Mouse (Mus musculus) erythroblast, embryonic 14.5 days (primary cell): ENCODE results near the gene Zfp148. TPM values are rescaled to one million over a fixed set of nuclear protein-coding genes. Genes with fewer than 3 reads are reported as not detected.
"Not testable (repeated sequence)": the region's sequence is repeated elsewhere in the genome, so short reads cannot be mapped to it uniquely, and the experiment has no call there.

Source experiments
- H3K27me3 ChIP-seq: 2 replicates; pipeline ENCODE4 v1.6.1; 2012; ENCODE audit warnings: inconsistent platforms; ENCODE audit not compliant: control insufficient read depth
- H3K36me3 ChIP-seq: 2 replicates; pipeline ENCODE4 v1.6.1; 2012; ENCODE audit warnings: mild to moderate bottlenecking, inconsistent platforms; ENCODE audit not compliant: control insufficient read depth
- H3K4me1 ChIP-seq: 2 replicates; pipeline ENCODE4 v1.6.1; 2012; ENCODE audit warnings: inconsistent platforms; ENCODE audit not compliant: control insufficient read depth
- H3K4me3 ChIP-seq: replicated peaks from 2 replicates; pipeline ENCODE3; 2012; ENCODE audit warnings: moderate library complexity, mild to moderate bottlenecking, inconsistent platforms
- H3K9me3 ChIP-seq: 2 replicates; pipeline ENCODE4 v1.6.1; 2012; ENCODE audit warnings: low read length, inconsistent platforms, mixed read lengths; ENCODE audit not compliant: control insufficient read depth
- GATA1 ChIP-seq: IDR thresholded peaks from 2 replicates; pipeline ENCODE4 v1.6.1; 2012; ENCODE audit warnings: low read length, inconsistent platforms, mixed read lengths
- TAL1 ChIP-seq: IDR thresholded peaks from 3 replicates; pipeline ENCODE4 v1.6.1; 2012; ENCODE audit warnings: low read length, inconsistent platforms, mixed read lengths
- polyA plus RNA-seq: library from polyadenylated mRNA; stranded (reverse); fragments of >175 nt; gene quantifications from 2 replicates; pipeline ENCODE4 v1.2.3, GENCODE M21; 2012

Gene Zfp148
- polyA plus RNA-seq: 0.05 and 0.12 TPM in 2 replicates

GRCm38 (mm10) chr16:33379944-33380881 lies at the start of gene Zfp148:
Zfp148 (plus strand) TSS chr16:33380836.
- not testable (repeated sequence) for H3K9me3 ChIP-seq, H3K36me3 ChIP-seq, H3K27me3 ChIP-seq
- Histone ChIP-seq H3K4me1 (peaks cover 33% of the 10 kb centered on the region), H3K4me3 (peak within 1 kb of the TSS; percentile 97)

GRCm38 (mm10) chr16:33333015-33333414 lies 47.6 kb upstream of the Zfp148 start:
- Histone ChIP-seq H3K36me3 (no peaks in the 10 kb centered on the region), H3K27me3 (no peaks in the 10 kb centered on the region), H3K4me1 (no peaks in the 10 kb centered on the region), H3K4me3 (no peak overlapping the region), H3K9me3 (no peaks in the 10 kb centered on the region)
- TF ChIP-seq GATA1 (no peak), TAL1 (no peak)

- H3K4me1 ChIP-seq: peaks cover 5% of the 10 kb centered on the region; the same call in 1 of the 2 replicates
- H3K9me3 ChIP-seq: no peaks in the 10 kb centered on the region
- H3K36me3 ChIP-seq: no peaks in the 10 kb centered on the region
- TF ChIP-seq GATA1 (no peak), TAL1 (no peak)
- H3K4me3 ChIP-seq: no peak overlapping the region
- H3K27me3 ChIP-seq: no peaks in the 10 kb centered on the region
Measured at GRCm38 (mm10) chr16:33337177-33337576, 43.5 kb upstream of the Zfp148 start.

GRCm38 (mm10) chr16:33337681-33338080 lies 43.0 kb upstream of the Zfp148 start:
- Histone ChIP-seq H3K4me1 (peaks cover 5% of the 10 kb centered on the region; the same call in 1 of the 2 replicates), H3K9me3 (no peaks in the 10 kb centered on the region), H3K36me3 (no peaks in the 10 kb centered on the region), H3K27me3 (no peaks in the 10 kb centered on the region), H3K4me3 (no peak overlapping the region)
- TF ChIP-seq TAL1 (no peak), GATA1 (no peak)

GRCm38 (mm10) chr16:33338492-33338891 lies 42.1 kb upstream of the Zfp148 start:
- Histone ChIP-seq H3K4me3 (no peak overlapping the region), H3K9me3 (no peaks in the 10 kb centered on the region), H3K36me3 (no peaks in the 10 kb centered on the region), H3K4me1 (peaks cover 5% of the 10 kb centered on the region; the same call in 1 of the 2 replicates), H3K27me3 (no peaks in the 10 kb centered on the region)
- TF ChIP-seq GATA1: no peak
- TF ChIP-seq TAL1: no peak

GRCm38 (mm10) chr16:33339476-33339875 lies 41.2 kb upstream of the Zfp148 start:
- H3K27me3 ChIP-seq: no peaks in the 10 kb centered on the region
- H3K9me3 ChIP-seq: no peaks in the 10 kb centered on the region
- peaks cover 5% of the 10 kb centered on the region; the same call in 1 of the 2 replicates for H3K4me1 ChIP-seq
- TF ChIP-seq GATA1: no peak
- TF ChIP-seq TAL1: no peak
- H3K36me3 ChIP-seq: no peaks in the 10 kb centered on the region
- H3K4me3 ChIP-seq: no peak overlapping the region

- Histone ChIP-seq H3K9me3 (no peaks in the 10 kb centered on the region), H3K36me3 (no peaks in the 10 kb centered on the region), H3K4me3 (no peak overlapping the region), H3K4me1 (peaks cover 5% of the 10 kb centered on the region; the same call in 1 of the 2 replicates), H3K27me3 (no peaks in the 10 kb centered on the region)
- TF ChIP-seq TAL1 (no peak), GATA1 (no peak)
Measured at GRCm38 (mm10) chr16:33342356-33342755, 38.3 kb upstream of the Zfp148 start.

GRCm38 (mm10) chr16:33343106-33343505 lies 37.5 kb upstream of the Zfp148 start:
- Histone ChIP-seq H3K9me3 (no peaks in the 10 kb centered on the region), H3K27me3 (no peaks in the 10 kb centered on the region), H3K4me3 (no peak overlapping the region), H3K4me1 (peaks cover 5% of the 10 kb centered on the region; the same call in 1 of the 2 replicates), H3K36me3 (no peaks in the 10 kb centered on the region)
- no peak for TF ChIP-seq TAL1
- TF ChIP-seq GATA1: no peak

GRCm38 (mm10) chr16:33343601-33344000 lies 37.0 kb upstream of the Zfp148 start:
- Histone ChIP-seq H3K4me1 (peaks cover 5% of the 10 kb centered on the region; the same call in 1 of the 2 replicates), H3K4me3 (no peak overlapping the region), H3K36me3 (no peaks in the 10 kb centered on the region), H3K27me3 (no peaks in the 10 kb centered on the region), H3K9me3 (no peaks in the 10 kb centered on the region)
- no peak for TF ChIP-seq TAL1
- TF ChIP-seq GATA1: no peak
